Mouse (Mus musculus) stomach, postnatal 0 days (tissue): Measurements from ENCODE around the gene Glyr1. TPM values are rescaled to one million over a fixed set of nuclear protein-coding genes. Genes with fewer than 3 reads are reported as not detected.

Source experiments
- ATAC-seq: fragments of 200-750 bp; cut with Nextera tagmentation; 2 replicates; pipeline ENCODE4 v1.8.0; 2017; ENCODE audit not compliant: low FRiP score, low TSS enrichment
- DNase-seq: peaks from one replicate; pipeline ENCODE4 v3.0.0-alpha.2; 2016; ENCODE audit warnings: low spot score
- H3K27ac ChIP-seq: fragments of 300-500 bp; sonication (generic); replicated peaks from 2 replicates; pipeline ENCODE4 v1.5.1; 2014; ENCODE audit warnings: mild to moderate bottlenecking, control low read depth
- H3K27me3 ChIP-seq: fragments of 300-500 bp; sonication (generic); 2 replicates; pipeline ENCODE4 v1.6.1; 2014; ENCODE audit warnings: low read length; ENCODE audit not compliant: control insufficient read depth, insufficient read depth
- H3K36me3 ChIP-seq: fragments of 300-500 bp; sonication (generic); 2 replicates; pipeline ENCODE4 v1.6.1; 2014; ENCODE audit warnings: low read length, mixed read lengths; ENCODE audit not compliant: control insufficient read depth, insufficient read depth
- H3K4me1 ChIP-seq: fragments of 300-500 bp; sonication (generic); replicated peaks from 2 replicates; pipeline ENCODE4 v1.6.1; 2014; ENCODE audit warnings: antibody characterized with exemption; ENCODE audit not compliant: control insufficient read depth, insufficient read depth
- H3K4me2 ChIP-seq: fragments of 300-500 bp; sonication (generic); replicated peaks from 2 replicates; pipeline ENCODE4 v1.6.1; 2014; ENCODE audit warnings: low read depth, mild to moderate bottlenecking, control low read depth, moderate library complexity
- H3K4me3 ChIP-seq: fragments of 300-500 bp; sonication (generic); 2 replicates; pipeline ENCODE4 v1.5.1; 2014; ENCODE audit warnings: low read depth, low read length, control low read depth
- H3K9ac ChIP-seq: fragments of 300-500 bp; sonication (generic); 2 replicates; pipeline ENCODE4 v1.6.1; 2014; ENCODE audit warnings: mild to moderate bottlenecking, low read length, control low read depth, mixed read lengths
- H3K9me3 ChIP-seq: fragments of 300-500 bp; sonication (generic); 2 replicates; pipeline ENCODE4 v1.6.1; 2016; ENCODE audit warnings: low read length; ENCODE audit not compliant: control insufficient read depth
- CTCF ChIP-seq: IDR thresholded peaks from 2 replicates; pipeline ENCODE4 v1.5.1; 2016; ENCODE audit warnings: antibody characterized with exemption, low read depth, mild to moderate bottlenecking, moderate library complexity
- EP300 ChIP-seq: optimal IDR thresholded peaks from 2 replicates; pipeline ENCODE3; 2016; ENCODE audit warnings: antibody characterized with exemption
- WGBS: fragments of 180-500 bp; shearing (Covaris S2); extraction: QIAGEN DNeasy Blood & Tissue Kit; methylation state at CpG from one replicate; pipeline ENCODE4 v1.1.7; 2014; 5-methylcytosine and 5-hydroxymethylcytosine counted together
- polyA plus RNA-seq: library from polyadenylated mRNA; unstranded; fragments of >200 nt; fragmentation: Nextera tagmentation; extraction: Ambion mirVana; gene quantifications from 2 replicates; pipeline ENCODE4 v1.2.1, GENCODE M21; 2015

Gene Glyr1
- polyA plus RNA-seq, 1 experiment from 2014 or later = 65.2 TPM

DNA sequence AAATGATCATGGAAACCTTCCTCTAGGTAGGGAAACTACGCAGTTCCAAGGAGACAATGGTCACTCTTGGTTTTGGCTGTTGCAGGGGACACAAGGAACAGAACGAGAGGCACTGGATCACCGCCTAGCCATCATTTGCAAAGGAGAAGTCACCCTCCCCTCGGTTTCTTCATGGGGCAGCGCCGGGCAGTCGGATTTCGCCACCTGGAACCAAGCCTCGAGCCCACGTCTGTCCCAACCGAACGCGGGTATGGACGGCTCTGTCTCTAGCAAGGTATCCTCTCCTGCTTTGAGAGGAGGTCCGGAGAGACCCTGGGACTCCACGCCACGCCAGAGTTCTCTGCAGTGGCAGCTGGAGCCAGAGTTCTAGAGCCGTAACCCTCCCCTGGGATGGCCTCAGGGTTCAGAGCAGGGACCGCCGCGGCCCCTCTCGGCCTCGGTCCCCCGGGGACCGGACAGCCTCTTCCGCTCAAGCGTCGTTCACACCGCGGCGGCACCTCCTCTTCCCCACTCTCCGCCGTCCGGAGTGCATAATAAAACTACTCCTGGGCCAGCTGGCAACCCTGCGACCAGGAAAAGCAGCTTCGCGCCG, 385 bp downstream of the Glyr1 start:
- ATAC-seq = peak; percentile 58
- Histone ChIP-seq H3K4me3 (peak overlapping the region; percentile 90), H3K4me1 (no peaks in the 10 kb centered on the region), H3K9me3 (no peaks in the 10 kb centered on the region), H3K4me2 (peak overlapping the region; percentile 78), H3K9ac (peak overlapping the region; percentile 96), H3K27me3 (no peaks in the 10 kb centered on the region), H3K36me3 (peaks cover 9% of the 10 kb centered on the region), H3K27ac (peak overlapping the region; percentile 95)
- no peak for DNase-seq
- 1% methylated on average over 38 of the region's 38 CpGs for WGBS
- TF ChIP-seq EP300 (no peak), CTCF (no peak)

DNA sequence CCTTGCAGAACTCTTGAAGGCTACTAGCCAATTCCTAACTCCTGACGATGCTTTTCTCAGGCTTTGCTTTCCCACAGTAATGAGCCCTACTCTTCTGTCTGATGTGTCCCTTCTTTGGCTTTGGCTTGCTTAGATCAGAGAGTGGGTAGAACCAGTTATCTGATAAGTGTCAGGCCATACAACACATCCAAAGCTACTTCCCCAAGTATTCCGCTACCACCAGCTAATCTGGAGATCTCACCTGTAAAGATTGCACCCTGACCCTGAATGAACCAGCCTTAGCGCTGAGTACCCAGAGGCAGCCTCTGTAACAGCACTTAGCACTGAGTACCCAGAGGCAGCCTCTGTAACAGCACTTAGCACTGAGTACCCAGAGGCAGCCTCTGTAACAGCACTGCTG, 4.3 kb downstream of the Glyr1 start:
- no peak overlapping the region for H3K9ac ChIP-seq
- no peaks in the 10 kb centered on the region for H3K4me1 ChIP-seq
- ATAC-seq (no peak), DNase-seq (no peak)
- WGBS = 94% methylated on average over 3 of the region's 3 CpGs
- H3K4me2 ChIP-seq = no peak overlapping the region
- H3K27me3 ChIP-seq = no peaks in the 10 kb centered on the region
- no peak for TF ChIP-seq EP300
- TF ChIP-seq CTCF = no peak
- no peak overlapping the region for H3K4me3 ChIP-seq
- H3K9me3 ChIP-seq = no peaks in the 10 kb centered on the region
- H3K27ac ChIP-seq = no peak overlapping the region
- peaks cover 22% of the 10 kb centered on the region for H3K36me3 ChIP-seq

DNA sequence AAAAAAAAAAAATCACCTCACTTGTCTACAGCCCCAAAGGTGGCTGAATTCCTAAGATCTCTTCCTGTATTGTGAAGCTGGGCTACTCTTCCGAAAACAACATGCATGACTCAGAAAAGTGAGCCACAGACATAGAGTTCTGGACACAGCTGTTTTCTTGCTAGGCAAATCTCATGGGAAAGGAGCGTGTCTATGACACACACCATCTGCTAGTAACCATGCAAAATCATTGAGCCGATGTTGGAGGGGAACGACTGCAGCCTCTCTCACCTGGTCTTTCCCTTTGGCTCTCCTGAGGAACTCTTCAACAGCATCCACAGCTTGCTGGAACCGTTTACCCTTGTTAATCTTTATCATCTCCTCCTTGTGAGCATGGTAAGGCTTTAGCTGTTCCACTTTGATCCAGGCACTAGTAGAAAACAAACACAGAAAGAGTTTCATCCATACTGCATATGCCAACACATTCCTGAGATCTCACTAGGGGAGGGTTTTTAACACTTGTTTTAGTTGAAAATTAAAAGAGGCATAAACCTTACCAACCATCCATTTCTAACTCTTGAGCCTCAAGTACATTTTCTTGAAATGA, 12.9 kb downstream of the Glyr1 start:
- H3K36me3 ChIP-seq = peaks cover 44% of the 10 kb centered on the region
- no peak for TF ChIP-seq EP300
- no peak for TF ChIP-seq CTCF
- H3K27me3 ChIP-seq = no peaks in the 10 kb centered on the region
- H3K4me3 ChIP-seq = no peak overlapping the region
- H3K9me3 ChIP-seq = no peaks in the 10 kb centered on the region
- ATAC-seq (no peak), DNase-seq (no peak)
- H3K27ac ChIP-seq = no peak overlapping the region
- no peaks in the 10 kb centered on the region for H3K4me1 ChIP-seq
- H3K4me2 ChIP-seq = no peak overlapping the region
- H3K9ac ChIP-seq = no peak overlapping the region
- 73% methylated on average over 5 of the region's 5 CpGs for WGBS

DNA sequence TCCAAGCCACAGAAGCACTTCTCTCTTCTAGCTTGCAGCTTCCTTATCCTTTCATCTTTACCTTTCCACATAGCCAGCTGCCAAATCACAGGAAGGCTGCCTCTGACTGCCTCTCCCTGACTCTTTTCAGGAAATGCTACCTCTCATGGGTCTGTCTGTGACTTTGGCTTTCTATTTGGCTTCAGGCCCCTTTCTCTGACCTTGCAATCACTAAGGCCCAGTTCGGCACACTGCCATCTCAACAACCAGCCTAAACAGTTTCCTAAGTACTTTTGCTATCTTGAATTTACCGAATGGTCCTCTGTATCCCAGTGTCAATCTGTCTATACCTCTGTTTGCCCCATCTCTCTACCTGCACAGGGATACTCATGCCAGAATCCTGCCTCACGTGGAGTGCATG, 14.1 kb downstream of the Glyr1 start:
- ATAC-seq (no peak), DNase-seq (no peak)
- peaks cover 51% of the 10 kb centered on the region for H3K36me3 ChIP-seq
- WGBS = 95% methylated on average over 3 of the region's 3 CpGs
- H3K4me1 ChIP-seq = no peaks in the 10 kb centered on the region
- H3K4me2 ChIP-seq = no peak overlapping the region
- no peak overlapping the region for H3K9ac ChIP-seq
- no peak overlapping the region for H3K4me3 ChIP-seq
- TF ChIP-seq EP300 = no peak
- TF ChIP-seq CTCF = no peak
- H3K9me3 ChIP-seq = no peaks in the 10 kb centered on the region
- no peaks in the 10 kb centered on the region for H3K27me3 ChIP-seq
- no peak overlapping the region for H3K27ac ChIP-seq

DNA sequence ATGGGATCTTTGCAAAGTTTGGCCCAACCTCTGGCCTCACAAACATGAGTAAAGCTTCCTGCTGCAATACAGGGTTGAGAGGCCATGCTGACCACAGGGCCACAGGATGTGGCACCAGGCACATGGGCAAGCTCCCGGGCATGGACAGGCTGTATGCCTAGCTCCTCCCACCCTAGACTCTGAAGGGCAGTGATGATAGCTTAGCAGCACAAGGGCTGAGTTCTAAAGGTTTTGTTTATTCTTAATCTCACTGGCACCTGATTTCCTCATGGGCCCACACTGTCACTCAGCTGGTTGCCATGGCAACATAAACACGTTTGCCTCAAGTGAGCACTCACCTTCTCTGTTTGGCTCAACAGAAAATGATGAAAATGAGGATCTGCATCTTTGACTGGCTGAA, 19.8 kb downstream of the Glyr1 start:
- H3K9me3 ChIP-seq = no peaks in the 10 kb centered on the region
- H3K27ac ChIP-seq = no peak overlapping the region
- H3K9ac ChIP-seq = no peak overlapping the region
- no peak for TF ChIP-seq CTCF
- TF ChIP-seq EP300 = no peak
- no peaks in the 10 kb centered on the region for H3K27me3 ChIP-seq
- H3K4me3 ChIP-seq = no peak overlapping the region
- ATAC-seq (peak; percentile 94), DNase-seq (peak; percentile 62)
- 49% methylated on average over 2 of the region's 2 CpGs for WGBS
- H3K36me3 ChIP-seq = peaks cover 58% of the 10 kb centered on the region
- H3K4me2 ChIP-seq = no peak overlapping the region
- H3K4me1 ChIP-seq = no peaks in the 10 kb centered on the region

DNA sequence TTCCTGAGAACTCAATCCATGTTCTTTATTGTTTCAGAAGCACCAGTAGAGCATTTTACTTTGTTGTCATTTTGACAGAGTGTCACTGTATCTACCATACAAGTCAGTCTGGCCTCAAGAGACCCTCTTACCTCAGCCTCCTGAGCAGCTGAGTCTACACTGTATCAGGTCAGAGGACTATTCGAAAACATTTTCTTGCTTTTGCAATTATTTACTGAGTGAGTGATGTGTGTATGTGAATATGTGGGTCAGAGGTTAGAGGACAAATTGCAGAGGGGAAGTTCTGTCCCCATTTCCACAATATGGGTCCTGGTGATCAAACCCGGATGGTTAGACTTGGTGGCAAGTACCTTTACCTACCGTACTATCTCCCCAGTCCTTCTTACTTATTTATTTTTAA, 25.6 kb downstream of the Glyr1 start:
- Histone ChIP-seq H3K4me2 (no peak overlapping the region), H3K9me3 (no peaks in the 10 kb centered on the region), H3K36me3 (peaks cover 60% of the 10 kb centered on the region), H3K4me3 (no peak overlapping the region), H3K27ac (no peak overlapping the region), H3K4me1 (no peaks in the 10 kb centered on the region), H3K9ac (no peak overlapping the region), H3K27me3 (no peaks in the 10 kb centered on the region)
- no peak for TF ChIP-seq CTCF
- TF ChIP-seq EP300 = no peak
- ATAC-seq (no peak), DNase-seq (no peak)
- 95% methylated on average over 3 of the region's 3 CpGs for WGBS
